In genomic region chr9:107521190-107521589, GRCm38 (mm10) we compare ENCODE assay signal across 13 mouse cellular contexts. TPM values are rescaled to one million over a fixed set of nuclear protein-coding genes. Genes with fewer than 3 reads are reported as not detected.
DNase-seq lines count a peak whose midpoint lies in the region; ATAC-seq and TF ChIP-seq lines count a peak whose summit lies in the region.
"Had no signal": no experiment of that assay in that cellular context is flagged by ENCODE, and none has a peak within 500 bp of the region (broad histone marks: within the 10 kb centered on the region; RNA-seq: fewer than 3 reads in every experiment).

No protein-coding gene starts in this region.

- peaks cover 29% of the 10 kb centered on the region for H3K4me1 ChIP-seq in hindbrain, embryonic 13.5 days (replicated peaks)
- H3K4me1 ChIP-seq in hindbrain, embryonic 10.5 days (replicated peaks): peaks cover 35% of the 10 kb centered on the region

- DNase-seq in hindbrain, embryonic 10.5 days (ENCODE audit: low spot score): no peak
- DNase-seq in T-cell, adult 2 months (ENCODE audit: low spot score): peak; percentile 38
- no peak for DNase-seq in layer of hippocampus, adult 8-10 months (ENCODE audit: low spot score in 2 of 2)
- DNase-seq in kidney, postnatal 4 days: no peak
- DNase-seq: adrenal gland, postnatal 10 days; cerebellum, adult 11 months; kidney, postnatal 14 days; lung, postnatal 4 days had no signal

- 62% methylated on average over 5 of the region's 5 CpGs for WGBS in hindbrain, embryonic 13.5 days
- WGBS in hindbrain, embryonic 10.5 days: 76% methylated on average over 5 of the region's 5 CpGs

- 0 out of 2 replicates have a peak overlapping the region, but pooled peaks have one; percentile 9 for H3K27ac ChIP-seq in hindbrain, embryonic 13.5 days
- no peak overlapping the region; the same call in 1 of the 2 replicates for H3K27ac ChIP-seq in hindbrain, embryonic 10.5 days

- H3K27me3 ChIP-seq in hindbrain, embryonic 13.5 days: peaks cover 31% of the 10 kb centered on the region
- H3K27me3 ChIP-seq in hindbrain, embryonic 10.5 days (ENCODE audit: insufficient read depth, poor library complexity, severe bottlenecking): peaks cover 50% of the 10 kb centered on the region
- peaks cover 70% of the 10 kb centered on the region for H3K27me3 ChIP-seq in myocyte (ENCODE audit: control insufficient read depth, insufficient read depth, insufficient read length)

- TF ChIP-seq POLR2A in myocyte (IDR thresholded peaks at IDR 0.05; ENCODE audit: insufficient read length, low read depth): no peak

- no peaks in the 10 kb centered on the region for H3K9me3 ChIP-seq in hindbrain, embryonic 13.5 days
- no peaks in the 10 kb centered on the region for H3K9me3 ChIP-seq in hindbrain, embryonic 10.5 days
- H3K9me3 ChIP-seq: G1E had no signal

- 0 out of 2 replicates have a peak overlapping the region, but pooled peaks have one; percentile 53 for H3K9ac ChIP-seq in hindbrain, embryonic 13.5 days

- no peak for ATAC-seq in hindbrain, embryonic 13.5 days (ENCODE audit: low FRiP score)
- peak; percentile 67 for ATAC-seq in CD4-positive, CD25-positive, alpha-beta regulatory T cell, adult 4 months

- no peak overlapping the region for H3K4me3 ChIP-seq in hindbrain, embryonic 13.5 days
- H3K4me3 ChIP-seq in hindbrain, embryonic 10.5 days: no peak overlapping the region
- H3K4me3 ChIP-seq in myocyte: no peak overlapping the region

- H3ac ChIP-seq in myocyte (ENCODE audit: control insufficient read depth, insufficient read length): no peak overlapping the region

- no peak overlapping the region for H3K4me2 ChIP-seq in hindbrain, embryonic 13.5 days
- peak overlapping the region; percentile 12 for H3K4me2 ChIP-seq in myocyte (ENCODE audit: low read depth)

- H3K36me3 ChIP-seq in hindbrain, embryonic 13.5 days: peaks cover 43% of the 10 kb centered on the region
- no peaks in the 10 kb centered on the region for H3K36me3 ChIP-seq in hindbrain, embryonic 10.5 days
- H3K36me3 ChIP-seq in myocyte (ENCODE audit: control insufficient read depth, insufficient read depth): no peaks in the 10 kb centered on the region
- H3K36me3 ChIP-seq: G1E had no signal

- H3K79me2 ChIP-seq in myocyte (ENCODE audit: control insufficient read depth, insufficient read depth): no peaks in the 10 kb centered on the region

TF ChIP-seq in myocyte, 11 proteins besides CTCF, POLR2A, EP300 and RAD21:
- TF ChIP-seq MYOD1 (IDR thresholded peaks at IDR 0.05; ENCODE audit: control insufficient read depth in 1 of 3, insufficient read length in 2 of 3, low read depth in 2 of 3) (peak in 2 of 3 experiments; percentile 74 to 77), E2F4 (IDR thresholded peaks at IDR 0.05; ENCODE audit: insufficient read depth) (no peak), MYOG (IDR thresholded peaks at IDR 0.05; ENCODE audit: control insufficient read depth in 1 of 3, insufficient read depth in 1 of 3, insufficient read length in 2 of 3, low read depth in 2 of 3) (peak; percentile 22 to 80 (median 68))
TF ChIP-seq in myocyte: peak in this region for 2.

RNA-seq across cellular contexts. Expression of gene Tmem115, which starts 12.6 kb away (rescaled TPM):
- 44.7 and 46.0 TPM in 2 replicates for polyA plus RNA-seq in hindbrain, embryonic 13.5 days (2015; fragmentation: Nextera tagmentation; extraction: Ambion mirVana)
- polyA plus RNA-seq in hindbrain, embryonic 10.5 days (2016; fragmentation: Nextera tagmentation; extraction: Ambion mirVana): 36.5 and 44.8 TPM in 2 replicates
- polyA plus RNA-seq in CD4-positive, CD25-positive, alpha-beta regulatory T cell, adult 4 months (2017; shearing (Covaris generic)): 10 to 100 TPM; 19.7 to 28.0 TPM
- polyA plus RNA-seq in myocyte (2012; fragmentation: generic; extraction: Trizol): 43.4 TPM
- 10 to 100 TPM; 33.1 to 40.3 (median 36.2) TPM for total RNA-seq in layer of hippocampus, adult 8-10 months (2022)

RNA-seq across cellular contexts. Expression of gene Cyb561d2, which starts 20.8 kb away (rescaled TPM):
- 38.9 and 39.1 TPM in 2 replicates for polyA plus RNA-seq in hindbrain, embryonic 13.5 days (2015; fragmentation: Nextera tagmentation; extraction: Ambion mirVana)
- polyA plus RNA-seq in hindbrain, embryonic 10.5 days (2016; fragmentation: Nextera tagmentation; extraction: Ambion mirVana): 25.1 and 25.9 TPM in 2 replicates
- polyA plus RNA-seq in CD4-positive, CD25-positive, alpha-beta regulatory T cell, adult 4 months (2017; shearing (Covaris generic)): 10 to 100 TPM; 67.6 to 79.7 TPM
- polyA plus RNA-seq in myocyte (2012; fragmentation: generic; extraction: Trizol): 18.8 TPM
- total RNA-seq in layer of hippocampus, adult 8-10 months (2022): 10 to 100 TPM; 14.7 to 18.5 (median 16.5) TPM

RNA-seq across cellular contexts. Expression of gene Nprl2, which starts 20.8 kb away (rescaled TPM):
- polyA plus RNA-seq in hindbrain, embryonic 13.5 days (2015; fragmentation: Nextera tagmentation; extraction: Ambion mirVana): 68.6 and 71.1 TPM in 2 replicates
- polyA plus RNA-seq in hindbrain, embryonic 10.5 days (2016; fragmentation: Nextera tagmentation; extraction: Ambion mirVana): 39.2 and 45.7 TPM in 2 replicates
- 10 to 100 TPM; 54.1 to 59.0 TPM for polyA plus RNA-seq in CD4-positive, CD25-positive, alpha-beta regulatory T cell, adult 4 months (2017; shearing (Covaris generic))
- 24.6 TPM for polyA plus RNA-seq in myocyte (2012; fragmentation: generic; extraction: Trizol)
- total RNA-seq in layer of hippocampus, adult 8-10 months (2022): 10 to 100 TPM; 39.4 to 46.9 (median 44.5) TPM

RNA-seq across cellular contexts. Expression of gene Zmynd10, which starts 25.9 kb away (rescaled TPM):
- polyA plus RNA-seq in hindbrain, embryonic 13.5 days (2015; fragmentation: Nextera tagmentation; extraction: Ambion mirVana): 2.6 and 4.0 TPM in 2 replicates
- polyA plus RNA-seq in hindbrain, embryonic 10.5 days (2016; fragmentation: Nextera tagmentation; extraction: Ambion mirVana): 2.6 and 4.7 TPM in 2 replicates
- 1 to 10 TPM in 1 of 2 experiments, not detected in 1; 3.0 TPM for polyA plus RNA-seq in CD4-positive, CD25-positive, alpha-beta regulatory T cell, adult 4 months (2017; shearing (Covaris generic))
- polyA plus RNA-seq in myocyte (2012; fragmentation: generic; extraction: Trizol): 0.52 TPM
- total RNA-seq in layer of hippocampus, adult 8-10 months (2022): 1 to 10 TPM; 4.5 to 7.8 (median 6.3) TPM
- total RNA-seq: adrenal gland, postnatal 10 days; gastrocnemius, postnatal 4 days had no signal

RNA-seq across cellular contexts. Expression of gene Rassf1, which starts 30.2 kb away (rescaled TPM):
- 36.7 and 36.9 TPM in 2 replicates for polyA plus RNA-seq in hindbrain, embryonic 13.5 days (2015; fragmentation: Nextera tagmentation; extraction: Ambion mirVana)
- 46.4 and 48.3 TPM in 2 replicates for polyA plus RNA-seq in hindbrain, embryonic 10.5 days (2016; fragmentation: Nextera tagmentation; extraction: Ambion mirVana)
- 10 to 100 TPM; 77.8 to 89.5 TPM for polyA plus RNA-seq in CD4-positive, CD25-positive, alpha-beta regulatory T cell, adult 4 months (2017; shearing (Covaris generic))
- polyA plus RNA-seq in myocyte (2012; fragmentation: generic; extraction: Trizol): 59.3 TPM
- 10 to 100 TPM; 17.3 to 22.5 (median 19.0) TPM for total RNA-seq in layer of hippocampus, adult 8-10 months (2022)
